Mouse (Mus musculus) E14TG2a.4 (cell line): Measurements from ENCODE around the gene Sec23ip.
A peak's percentile ranks its signal among the peaks of the same experiment; 100 is the strongest.

Source experiments
- H3K27me3 ChIP-seq: 2 replicates; pipeline ENCODE4 v1.6.1; 2014; ENCODE audit warnings: low read length, control low read depth; ENCODE audit not compliant: insufficient read depth
- H3K36me3 ChIP-seq: 2 replicates; pipeline ENCODE4 v1.6.1; 2014; ENCODE audit warnings: low read length, control low read depth; ENCODE audit not compliant: insufficient read depth
- H3K4me1 ChIP-seq: replicated peaks from 2 replicates; pipeline ENCODE4 v1.6.1; 2014; ENCODE audit warnings: low read depth, low read length, control low read depth
- H3K4me3 ChIP-seq: replicated peaks from 2 replicates; pipeline ENCODE4 v1.5.1; 2014; ENCODE audit warnings: mild to moderate bottlenecking, low read length
- H3K9me3 ChIP-seq: 2 replicates; pipeline ENCODE4 v1.6.1; 2014; ENCODE audit warnings: low read length, control low read depth
- CTCF ChIP-seq: conservative IDR thresholded peaks from 2 replicates; pipeline ENCODE4 v1.5.1; 2014; ENCODE audit warnings: low read length
- NANOG ChIP-seq: IDR thresholded peaks from 2 replicates; pipeline ENCODE4 v1.6.1; 2014; ENCODE audit warnings: borderline replicate concordance, low read length, mixed read lengths
- POU5F1 ChIP-seq: IDR thresholded peaks from 2 replicates; pipeline ENCODE4 v1.6.1; 2014; ENCODE audit warnings: low read length, borderline replicate concordance

Sec23ip gene

GRCm38 (mm10) chr7:128793464-128793863 lies 48.7 kb downstream of the Sec23ip start:
- Histone ChIP-seq H3K4me3 (no peak overlapping the region), H3K9me3 (no peaks in the 10 kb centered on the region), H3K27me3 (no peaks in the 10 kb centered on the region), H3K4me1 (no peaks in the 10 kb centered on the region), H3K36me3 (no peaks in the 10 kb centered on the region)
- TF ChIP-seq POU5F1 (no peak), NANOG (no peak), CTCF (no peak)

GRCm38 (mm10) chr7:128824986-128825563 lies 80.3 kb downstream of the Sec23ip start:
- H3K9me3 ChIP-seq, result no peaks in the 10 kb centered on the region
- no peak overlapping the region for H3K4me3 ChIP-seq
- H3K36me3 ChIP-seq, result no peaks in the 10 kb centered on the region
- no peaks in the 10 kb centered on the region for H3K4me1 ChIP-seq
- H3K27me3 ChIP-seq, result no peaks in the 10 kb centered on the region; the same call in 1 of the 2 replicates
- no peak for TF ChIP-seq CTCF
- no peak for TF ChIP-seq POU5F1
- no peak for TF ChIP-seq NANOG

GRCm38 (mm10) chr7:128832455-128833081 lies 87.8 kb downstream of the Sec23ip start:
- Histone ChIP-seq H3K27me3 (no peaks in the 10 kb centered on the region), H3K4me1 (no peaks in the 10 kb centered on the region), H3K4me3 (no peak overlapping the region), H3K9me3 (no peaks in the 10 kb centered on the region), H3K36me3 (no peaks in the 10 kb centered on the region)
- TF ChIP-seq CTCF, result no peak
- TF ChIP-seq POU5F1, result no peak
- TF ChIP-seq NANOG, result no peak

GRCm38 (mm10) chr7:128833196-128833595 lies 88.5 kb downstream of the Sec23ip start:
- Histone ChIP-seq H3K4me3 (no peak overlapping the region), H3K9me3 (no peaks in the 10 kb centered on the region), H3K27me3 (no peaks in the 10 kb centered on the region), H3K4me1 (no peaks in the 10 kb centered on the region), H3K36me3 (no peaks in the 10 kb centered on the region)
- TF ChIP-seq CTCF (peak; percentile 72), NANOG (no peak)
